Mouse (Mus musculus) subcutaneous adipose tissue, adult 2 months (tissue): ENCODE measurements around the gene Man2b2. TPM values are rescaled to one million over a fixed set of nuclear protein-coding genes. Genes with fewer than 3 reads are reported as not detected.

Source experiments
- polyA plus RNA-seq: library from polyadenylated mRNA; depleted of rRNA; stranded (reverse); fragments of >200 nt; gene quantifications from 2 replicates; pipeline ENCODE4 v1.2.3, GENCODE M21; 2012; ENCODE audit warnings: low replicate concordance; rRNA removed

Man2b2 gene
- 105 and 134 TPM in 2 replicates for polyA plus RNA-seq

GRCm38 (mm10) chr5:36829913-36830879 is at the start of gene Man2b2:
Man2b2 (minus strand) TSS chr5:36830653.

GRCm38 (mm10) chr5:36868266-36869090 is 38.0 kb upstream of the Man2b2 start, which contains the start of gene Ppp2r2c:
Ppp2r2c (plus strand) TSS chr5:36868513.

GRCm38 (mm10) chr5:36796296-36797014 is 34.0 kb downstream of the Man2b2 start, which contains the start of gene Mrfap1:
Mrfap1 (minus strand) TSS chr5:36796772.

Other genes starting within 250 kb of the Man2b2 start
- 20.4 and 35.3 TPM in 2 replicates for gene Tbc1d14, start 237.4 kb downstream of the Man2b2 start, polyA plus RNA-seq
- 38.4 and 57.8 TPM in 2 replicates for gene D5Ertd579e, start 134.6 kb downstream of the Man2b2 start, polyA plus RNA-seq
- 14.9 and 23.6 TPM in 2 replicates for gene Bloc1s4, start 82.0 kb downstream of the Man2b2 start, polyA plus RNA-seq
- 89.9 and 204 TPM in 2 replicates for gene Mrfap1, start 33.9 kb downstream of the Man2b2 start, polyA plus RNA-seq
- gene Ppp2r2c, start 37.9 kb upstream of the Man2b2 start, polyA plus RNA-seq, result 6.4 TPM in 1 of 2 replicates, not detected in the other
- gene Wfs1, start 158.6 kb upstream of the Man2b2 start, polyA plus RNA-seq, result 16.1 and 24.0 TPM in 2 replicates